21 mouse cellular contexts compared by ENCODE assay signal in genomic region chr19:54498066-54498465, GRCm38 (mm10).
DNase-seq lines count a peak whose midpoint lies in the region; ATAC-seq lines count a peak whose summit lies in the region.
"Had no signal": no experiment of that assay in that cellular context is flagged by ENCODE, and none has a peak within 500 bp of the region (broad histone marks: within the 10 kb centered on the region; RNA-seq: fewer than 3 reads in every experiment).

No protein-coding gene starts in this region.

- H3K4me1 ChIP-seq in forebrain, embryonic 13.5 days: no peaks in the 10 kb centered on the region
- H3K4me1 ChIP-seq: limb, embryonic 13.5 days; liver, embryonic 13.5 days; midbrain, embryonic 13.5 days; neural tube, embryonic 12.5 days had no signal

- no peaks in the 10 kb centered on the region for H3K9me3 ChIP-seq in forebrain, embryonic 13.5 days (replicated peaks)
- H3K9me3 ChIP-seq: limb, embryonic 13.5 days; liver, embryonic 13.5 days; midbrain, embryonic 13.5 days; neural tube, embryonic 12.5 days had no signal

- no peaks in the 10 kb centered on the region for H3K27me3 ChIP-seq in forebrain, embryonic 13.5 days
- H3K27me3 ChIP-seq: limb, embryonic 13.5 days; liver, embryonic 13.5 days; midbrain, embryonic 13.5 days; neural tube, embryonic 12.5 days had no signal

- DNase-seq in adrenal gland, adult 2 months: peak; percentile 24
- no peak for DNase-seq in adrenal gland, adult 18-20 months (ENCODE audit: low spot score in 2 of 2)
- DNase-seq in left cerebral cortex, adult 11 months (ENCODE audit: low spot score): peak; percentile 3
- no peak for DNase-seq in left cerebral cortex, postnatal 14 days (ENCODE audit: low spot score in 2 of 2)
- peak; percentile 21 to 34 for DNase-seq in right cerebral cortex, adult 2 months (ENCODE audit: low spot score in 2 of 2)
- no peak for DNase-seq in right cerebral cortex, postnatal 4 days
- peak; percentile 24 to 48 for DNase-seq in frontal cortex, postnatal 36 days (ENCODE audit: low spot score in 2 of 2)
- DNase-seq: cerebellum, adult 11-12 months; heart, postnatal 10 days; kidney, adult 2 months; kidney, postnatal 10 days; liver, embryonic 13.5 days; thymus, postnatal 14 days had no signal

- H3K27ac ChIP-seq in forebrain, embryonic 13.5 days: no peak overlapping the region
- H3K27ac ChIP-seq: limb, embryonic 13.5 days; liver, embryonic 13.5 days; midbrain, embryonic 13.5 days; neural tube, embryonic 12.5 days; stomach, postnatal 0 days had no signal

- no peak overlapping the region for H3K4me2 ChIP-seq in forebrain, embryonic 13.5 days
- H3K4me2 ChIP-seq: heart, embryonic 11.5 days; limb, embryonic 13.5 days; liver, embryonic 13.5 days; midbrain, embryonic 13.5 days; neural tube, embryonic 12.5 days had no signal

- H3K36me3 ChIP-seq in forebrain, embryonic 13.5 days (ENCODE audit: poor library complexity, severe bottlenecking): no peaks in the 10 kb centered on the region
- H3K36me3 ChIP-seq: limb, embryonic 13.5 days; liver, embryonic 13.5 days; midbrain, embryonic 13.5 days; neural tube, embryonic 12.5 days had no signal

- 72% methylated on average over 3 of the region's 3 CpGs for whole genome bisulfite sequencing in forebrain, embryonic 13.5 days

- intact Hi-C loops in left cerebral cortex, postnatal 14 days (cut with DNase I): no loop called here

- H3K9ac ChIP-seq in forebrain, embryonic 13.5 days: no peak overlapping the region
- H3K9ac ChIP-seq: limb, embryonic 13.5 days; liver, embryonic 13.5 days; midbrain, embryonic 13.5 days; neural tube, embryonic 12.5 days had no signal

- no peak overlapping the region for H3K4me3 ChIP-seq in forebrain, embryonic 13.5 days
- H3K4me3 ChIP-seq: limb, embryonic 13.5 days; liver, embryonic 13.5 days; midbrain, embryonic 13.5 days; neural tube, embryonic 12.5 days had no signal

- ATAC-seq in forebrain, embryonic 13.5 days: no peak
- ATAC-seq: CD4-positive, CD25-positive, alpha-beta regulatory T cell, adult 4 months; inflammation-experienced regulatory T-cells, adult 6 months; midbrain, embryonic 13.5 days had no signal

Comparison
In these comparisons a context has a peak if more than half of its experiments do, and no peak if none do; other contexts are left out.
1. DNase-seq: peak in adrenal gland, adult 2 months (single experiment), left cerebral cortex, adult 11 months (single experiment), right cerebral cortex, adult 2 months (2 of 2) and frontal cortex, postnatal 36 days (2 of 2); none in adrenal gland, adult 18-20 months (0 of 2), left cerebral cortex, postnatal 14 days (0 of 2) and right cerebral cortex, postnatal 4 days (single experiment).